27 mouse cellular contexts compared by ENCODE assay signal in genomic region chr4:4765806-4766205, GRCm38 (mm10). TPM values are rescaled to one million over a fixed set of nuclear protein-coding genes. Genes with fewer than 3 reads are reported as not detected.
A peak's percentile ranks its signal among the peaks of the same experiment; 100 is the strongest.
DNase-seq lines count a peak whose midpoint lies in the region; ATAC-seq and TF ChIP-seq lines count a peak whose summit lies in the region.
"Had no signal": no experiment of that assay in that cellular context is flagged by ENCODE, and none has a peak within 500 bp of the region (broad histone marks: within the 10 kb centered on the region; RNA-seq: fewer than 3 reads in every experiment).

No protein-coding gene starts in this region.

- H3K4me2 ChIP-seq in kidney, embryonic 16.5 days (replicated peaks; ENCODE audit: low read depth, low read length), result no peak overlapping the region
- H3K4me2 ChIP-seq in lung, embryonic 14.5 days, result no peak overlapping the region
- H3K4me2 ChIP-seq: embryonic facial prominence, embryonic 15.5 days; forebrain, embryonic 13.5 days; heart, embryonic 11.5 days; limb, embryonic 12.5 days; liver, embryonic 15.5 days; lung, embryonic 15.5 days; midbrain, embryonic 12.5 days; neural tube, embryonic 15.5 days had no signal

- H3K27me3 ChIP-seq in kidney, embryonic 16.5 days (ENCODE audit: insufficient read depth, low read length), result no peaks in the 10 kb centered on the region
- H3K27me3 ChIP-seq in lung, embryonic 14.5 days (ENCODE audit: insufficient read depth, low read length), result no peaks in the 10 kb centered on the region
- H3K27me3 ChIP-seq: CH12.LX; embryonic facial prominence, embryonic 15.5 days; forebrain, embryonic 13.5 days; limb, embryonic 12.5 days; liver, embryonic 15.5 days; lung, embryonic 15.5 days; midbrain, embryonic 12.5 days; neural tube, embryonic 15.5 days had no signal

- no peak overlapping the region for H3K4me3 ChIP-seq in gastrocnemius, adult 2 months
- no peak overlapping the region for H3K4me3 ChIP-seq in kidney, embryonic 16.5 days (ENCODE audit: low read length)
- H3K4me3 ChIP-seq in lung, embryonic 14.5 days (ENCODE audit: low read depth, low read length), result no peak overlapping the region
- H3K4me3 ChIP-seq: embryonic facial prominence, embryonic 10.5 days; embryonic facial prominence, embryonic 15.5 days; forebrain, embryonic 13.5 days; limb, embryonic 12.5 days; liver, embryonic 15.5 days; lung, embryonic 15.5 days; midbrain, embryonic 12.5 days; neural tube, embryonic 15.5 days had no signal

- peaks cover 13% of the 10 kb centered on the region; the same call in 1 of the 2 replicates for H3K36me3 ChIP-seq in kidney, embryonic 16.5 days (ENCODE audit: insufficient read depth, low read length)
- peaks cover 39% of the 10 kb centered on the region for H3K36me3 ChIP-seq in lung, embryonic 14.5 days (ENCODE audit: insufficient read depth)

- no peak overlapping the region for H3K27ac ChIP-seq in gastrocnemius, adult 2 months
- no peak overlapping the region for H3K27ac ChIP-seq in kidney, embryonic 16.5 days (ENCODE audit: low read length)
- H3K27ac ChIP-seq in lung, embryonic 14.5 days (ENCODE audit: low read depth), result no peak overlapping the region
- H3K27ac ChIP-seq: embryonic facial prominence, embryonic 10.5 days; embryonic facial prominence, embryonic 15.5 days; forebrain, embryonic 13.5 days; limb, embryonic 12.5 days; liver, embryonic 15.5 days; lung, embryonic 15.5 days; midbrain, embryonic 12.5 days; neural tube, embryonic 15.5 days had no signal

- peak; percentile 6 for DNase-seq in gastrocnemius, postnatal 10 days
- no peak for DNase-seq in gastrocnemius, adult 2 months
- peak; percentile 40 for DNase-seq in kidney, postnatal 10 days
- DNase-seq in lung, embryonic 14.5 days, result peak; percentile 53
- no peak for DNase-seq in lung, postnatal 4 days
- no peak for DNase-seq in layer of hippocampus, adult 8-10 months (ENCODE audit: low spot score in 2 of 2)
- DNase-seq: adrenal gland, adult 2 months; cerebellum, adult 18-20 months; gastrocnemius, postnatal 36 days; heart, adult 18-20 months; layer of hippocampus, postnatal 36 days; retina, postnatal 1 day; right cerebral cortex, postnatal 14 days; thymus, postnatal 4 days had no signal

- ATAC-seq in kidney, embryonic 16.5 days (ENCODE audit: low FRiP score, low TSS enrichment), result no peak
- ATAC-seq in lung, embryonic 14.5 days (ENCODE audit: insufficient read depth), result no peak
- ATAC-seq: activated CD4-positive, CD25-positive, alpha-beta regulatory T cell, adult 4 months; forebrain, embryonic 13.5 days; hindbrain, embryonic 16.5 days had no signal

- intact Hi-C loops in gastrocnemius, adult 2 months (cut with DNase I), result no loop called here

- no peak overlapping the region for H3K9ac ChIP-seq in kidney, embryonic 16.5 days (replicated peaks; ENCODE audit: low read length)
- no peak overlapping the region for H3K9ac ChIP-seq in lung, embryonic 14.5 days
- H3K9ac ChIP-seq: embryonic facial prominence, embryonic 15.5 days; forebrain, embryonic 13.5 days; limb, embryonic 12.5 days; liver, embryonic 15.5 days; lung, embryonic 15.5 days; midbrain, embryonic 12.5 days; neural tube, embryonic 15.5 days had no signal

- WGBS in kidney, embryonic 16.5 days, result 69% methylated on average over 5 of the region's 5 CpGs
- 59% methylated on average over 5 of the region's 5 CpGs for WGBS in lung, embryonic 14.5 days

- H3K9me3 ChIP-seq in kidney, embryonic 16.5 days (ENCODE audit: low read length), result no peaks in the 10 kb centered on the region
- no peaks in the 10 kb centered on the region for H3K9me3 ChIP-seq in lung, embryonic 14.5 days (ENCODE audit: low read depth, low read length)
- H3K9me3 ChIP-seq: embryonic facial prominence, embryonic 10.5 days; embryonic facial prominence, embryonic 15.5 days; forebrain, embryonic 13.5 days; limb, embryonic 12.5 days; liver, embryonic 15.5 days; lung, embryonic 15.5 days; midbrain, embryonic 12.5 days; neural tube, embryonic 15.5 days had no signal

- TF ChIP-seq CTCF in gastrocnemius, adult 2 months (IDR thresholded peaks at IDR 0.05), result no peak
- no peak for TF ChIP-seq CTCF in lung, embryonic 14.5 days (IDR thresholded peaks at IDR 0.05; ENCODE audit: low read depth)

- H3K4me1 ChIP-seq in kidney, embryonic 16.5 days (ENCODE audit: insufficient read depth, low read length), result no peaks in the 10 kb centered on the region
- H3K4me1 ChIP-seq in lung, embryonic 14.5 days (ENCODE audit: insufficient read depth), result no peaks in the 10 kb centered on the region
- H3K4me1 ChIP-seq: embryonic facial prominence, embryonic 10.5 days; embryonic facial prominence, embryonic 15.5 days; forebrain, embryonic 13.5 days; limb, embryonic 12.5 days; liver, embryonic 15.5 days; lung, embryonic 15.5 days; midbrain, embryonic 12.5 days; neural tube, embryonic 15.5 days had no signal

RNA-seq across cellular contexts. Expression of gene Impad1, which starts 27.3 kb away (rescaled TPM):
- 10 to 100 TPM; 28.7 to 31.7 TPM for total RNA-seq in gastrocnemius, postnatal 10 days (2021)
- 10 to 100 TPM; 34.0 to 36.0 TPM for total RNA-seq in gastrocnemius, adult 2 months (2021)
- polyA plus RNA-seq in kidney, embryonic 16.5 days (2015; fragmentation: Nextera tagmentation; extraction: Ambion mirVana), result 33.5 and 36.3 TPM in 2 replicates
- 51.6 and 53.0 TPM in 2 replicates for polyA plus RNA-seq in lung, embryonic 14.5 days (2014; fragmentation: Nextera tagmentation; extraction: Ambion mirVana)
- total RNA-seq in layer of hippocampus, adult 8-10 months (2022), result 10 to 100 TPM; 50.8 to 57.7 (median 52.3) TPM

Comparison
In these comparisons a context has a peak if more than half of its experiments do, and no peak if none do; other contexts are left out.
1. DNase-seq: peak in gastrocnemius, postnatal 10 days (single experiment), kidney, postnatal 10 days (single experiment) and lung, embryonic 14.5 days (single experiment); none in gastrocnemius, adult 2 months (single experiment), lung, postnatal 4 days (0 of 2) and layer of hippocampus, adult 8-10 months (0 of 2).